Mouse (Mus musculus) liver, postnatal 0 days (tissue): ENCODE data around the gene Tmem63b.

Experiments used
- CTCF ChIP-seq: sonication (generic); IDR thresholded peaks from 2 replicates; pipeline ENCODE4 v1.5.1; 2016; ENCODE audit warnings: antibody characterized with exemption, low read depth
- EP300 ChIP-seq: IDR thresholded peaks from 2 replicates; pipeline ENCODE4 v1.6.1; 2016; ENCODE audit warnings: antibody characterized with exemption, low read depth, mild to moderate bottlenecking

- no peak for TF ChIP-seq CTCF
- TF ChIP-seq EP300 = no peak
These were observed 44.0 kb upstream of the Tmem63b start for GRCm38 (mm10) chr17:45730696-45731095.
